ENCODE assay signal across 14 mouse cellular contexts in the genomic region with DNA sequence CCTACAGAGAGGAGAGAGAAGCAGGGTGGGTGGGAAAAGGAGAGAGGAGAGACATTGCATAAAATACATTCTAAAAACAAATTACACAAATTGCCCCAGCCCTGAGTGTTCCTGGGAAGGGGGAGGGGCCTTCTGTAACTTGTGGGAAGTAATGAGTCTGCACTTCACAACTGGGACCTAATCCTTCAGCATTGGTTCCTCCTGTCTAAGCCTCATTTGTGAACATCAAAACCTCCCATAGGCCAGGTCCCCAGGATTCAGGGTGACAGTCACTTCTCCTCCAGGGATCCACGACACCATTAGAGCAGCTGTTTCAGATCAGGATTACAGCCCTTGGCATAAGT.
DNase-seq lines count a peak whose midpoint lies in the region; ATAC-seq and TF ChIP-seq lines count a peak whose summit lies in the region.
"Had no signal": no experiment of that assay in that cellular context is flagged by ENCODE, and none has a peak within 500 bp of the region (broad histone marks: within the 10 kb centered on the region; RNA-seq: fewer than 3 reads in every experiment).

No protein-coding gene starts in this region.

- H3K9ac ChIP-seq in embryonic facial prominence, embryonic 14.5 days (ENCODE audit: low read depth, low read length), result no peak overlapping the region
- H3K9ac ChIP-seq in limb, embryonic 14.5 days (ENCODE audit: low read depth, low read length, severe bottlenecking), result no peak overlapping the region
- H3K9ac ChIP-seq in neural tube, embryonic 15.5 days (replicated peaks), result no peak overlapping the region
- no peak overlapping the region for H3K9ac ChIP-seq in kidney, embryonic 14.5 days (ENCODE audit: low read depth, low read length)
- H3K9ac ChIP-seq: embryonic facial prominence, embryonic 15.5 days; kidney, embryonic 15.5 days; liver, embryonic 13.5 days had no signal

- H3K4me3 ChIP-seq in embryonic facial prominence, embryonic 14.5 days (ENCODE audit: low read depth, low read length), result no peak overlapping the region
- H3K4me3 ChIP-seq in hindbrain, embryonic 10.5 days, result peak overlapping the region; percentile 29; the same call in 1 of the 2 replicates
- no peak overlapping the region for H3K4me3 ChIP-seq in limb, embryonic 14.5 days (replicated peaks; ENCODE audit: low read length)
- H3K4me3 ChIP-seq in neural tube, embryonic 15.5 days (replicated peaks), result peak overlapping the region; percentile 8; the same call in 1 of the 2 replicates
- no peak overlapping the region for H3K4me3 ChIP-seq in kidney, adult 2 months (ENCODE audit: insufficient read depth, low read depth, low read length)
- H3K4me3 ChIP-seq in kidney, embryonic 14.5 days (ENCODE audit: low read length), result no peak overlapping the region
- H3K4me3 ChIP-seq: embryonic facial prominence, embryonic 15.5 days; gastrocnemius, adult 2 months; heart, embryonic 10.5 days; kidney, embryonic 15.5 days; liver, embryonic 13.5 days had no signal

- H3K27ac ChIP-seq in embryonic facial prominence, embryonic 14.5 days (replicated peaks; ENCODE audit: low read depth, low read length), result no peak overlapping the region
- 0 out of 2 replicates have a peak overlapping the region, but pooled peaks have one; percentile 43 for H3K27ac ChIP-seq in hindbrain, embryonic 10.5 days
- H3K27ac ChIP-seq in limb, embryonic 14.5 days (replicated peaks; ENCODE audit: low read depth, low read length), result no peak overlapping the region
- H3K27ac ChIP-seq in neural tube, embryonic 15.5 days (replicated peaks), result no peak overlapping the region
- H3K27ac ChIP-seq in kidney, adult 2 months (ENCODE audit: insufficient read depth, low read depth, low read length), result no peak overlapping the region
- no peak overlapping the region for H3K27ac ChIP-seq in kidney, embryonic 14.5 days (ENCODE audit: low read depth, low read length)
- H3K27ac ChIP-seq: embryonic facial prominence, embryonic 15.5 days; gastrocnemius, adult 2 months; heart, embryonic 10.5 days; kidney, embryonic 15.5 days; liver, embryonic 13.5 days had no signal

- 25% methylated on average over 1 of the region's 1 CpGs for whole genome bisulfite sequencing in embryonic facial prominence, embryonic 14.5 days
- WGBS in hindbrain, embryonic 10.5 days, result 30% methylated on average over 1 of the region's 1 CpGs
- WGBS in limb, embryonic 14.5 days, result 33% methylated on average over 1 of the region's 1 CpGs
- WGBS in neural tube, embryonic 15.5 days, result 26% methylated on average over 1 of the region's 1 CpGs
- WGBS in kidney, adult 2 months, result 58% methylated on average over 1 of the region's 1 CpGs
- 22% methylated on average over 1 of the region's 1 CpGs for WGBS in kidney, embryonic 14.5 days

- peak; percentile 49 for DNase-seq in embryonic facial prominence, embryonic 14.5 days (ENCODE audit: low spot score)
- DNase-seq in hindbrain, embryonic 10.5 days (ENCODE audit: low spot score), result no peak
- no peak for DNase-seq in limb, embryonic 14.5 days (ENCODE audit: low spot score)
- DNase-seq in kidney, adult 2 months, result no peak
- no peak for DNase-seq in layer of hippocampus, adult 9-10 months (ENCODE audit: low spot score)
- DNase-seq: adrenal gland, postnatal 10 days; cerebellum, adult 11-12 months; gastrocnemius, adult 2 months; liver, embryonic 13.5 days had no signal

- no peaks in the 10 kb centered on the region for H3K36me3 ChIP-seq in embryonic facial prominence, embryonic 14.5 days (ENCODE audit: control insufficient read depth, insufficient read depth, low read length)
- H3K36me3 ChIP-seq in hindbrain, embryonic 10.5 days, result no peaks in the 10 kb centered on the region
- H3K36me3 ChIP-seq in limb, embryonic 14.5 days (ENCODE audit: control insufficient read depth, insufficient read depth, low read length), result no peaks in the 10 kb centered on the region
- H3K36me3 ChIP-seq in neural tube, embryonic 15.5 days, result no peaks in the 10 kb centered on the region
- no peaks in the 10 kb centered on the region for H3K36me3 ChIP-seq in kidney, adult 2 months (ENCODE audit: control insufficient read depth, insufficient read depth, low read length)
- no peaks in the 10 kb centered on the region for H3K36me3 ChIP-seq in kidney, embryonic 14.5 days (ENCODE audit: control insufficient read depth, insufficient read depth, low read length)
- H3K36me3 ChIP-seq: embryonic facial prominence, embryonic 15.5 days; heart, embryonic 10.5 days; kidney, embryonic 15.5 days; liver, embryonic 13.5 days had no signal

- H3K27me3 ChIP-seq in embryonic facial prominence, embryonic 14.5 days (replicated peaks; ENCODE audit: control insufficient read depth, insufficient read depth, low read length), result no peaks in the 10 kb centered on the region
- peaks cover 32% of the 10 kb centered on the region for H3K27me3 ChIP-seq in hindbrain, embryonic 10.5 days (ENCODE audit: insufficient read depth, poor library complexity, severe bottlenecking)
- H3K27me3 ChIP-seq in limb, embryonic 14.5 days (ENCODE audit: control insufficient read depth, insufficient read depth, low read length), result no peaks in the 10 kb centered on the region
- no peaks in the 10 kb centered on the region for H3K27me3 ChIP-seq in neural tube, embryonic 15.5 days (replicated peaks)
- no peaks in the 10 kb centered on the region for H3K27me3 ChIP-seq in kidney, adult 2 months (replicated peaks; ENCODE audit: control insufficient read depth, insufficient read depth, low read length)
- H3K27me3 ChIP-seq in kidney, embryonic 14.5 days (ENCODE audit: control insufficient read depth, insufficient read depth, low read length), result no peaks in the 10 kb centered on the region
- H3K27me3 ChIP-seq: embryonic facial prominence, embryonic 15.5 days; kidney, embryonic 15.5 days; liver, embryonic 13.5 days had no signal

- ATAC-seq in embryonic facial prominence, embryonic 14.5 days (ENCODE audit: low read depth), result peak; percentile 90
- no peak for ATAC-seq in limb, embryonic 14.5 days (ENCODE audit: low FRiP score, low read depth)
- ATAC-seq in neural tube, embryonic 15.5 days (ENCODE audit: low FRiP score), result peak; percentile 31; the same call in 1 of the 2 replicates
- no peak for ATAC-seq in kidney, embryonic 14.5 days (ENCODE audit: low FRiP score, low TSS enrichment)

- peak overlapping the region; percentile 29; the same call in 1 of the 2 replicates for H3K4me2 ChIP-seq in embryonic facial prominence, embryonic 14.5 days (ENCODE audit: low read depth, low read length)
- peak overlapping the region; percentile 3; the same call in 1 of the 2 replicates for H3K4me2 ChIP-seq in limb, embryonic 14.5 days (replicated peaks; ENCODE audit: low read depth, low read length, severe bottlenecking)
- peak overlapping the region; percentile 42 for H3K4me2 ChIP-seq in neural tube, embryonic 15.5 days
- H3K4me2 ChIP-seq in kidney, embryonic 14.5 days (replicated peaks; ENCODE audit: low read depth, low read length), result no peak overlapping the region
- H3K4me2 ChIP-seq: embryonic facial prominence, embryonic 15.5 days; kidney, embryonic 15.5 days; liver, embryonic 13.5 days had no signal

- H3K9me3 ChIP-seq in embryonic facial prominence, embryonic 14.5 days (ENCODE audit: control insufficient read depth, low read length), result no peaks in the 10 kb centered on the region
- no peaks in the 10 kb centered on the region for H3K9me3 ChIP-seq in hindbrain, embryonic 10.5 days
- H3K9me3 ChIP-seq in limb, embryonic 14.5 days (ENCODE audit: control insufficient read depth, low read length), result no peaks in the 10 kb centered on the region
- H3K9me3 ChIP-seq in neural tube, embryonic 15.5 days (replicated peaks), result no peaks in the 10 kb centered on the region
- H3K9me3 ChIP-seq in kidney, embryonic 14.5 days (ENCODE audit: control insufficient read depth, low read length), result no peaks in the 10 kb centered on the region
- H3K9me3 ChIP-seq: embryonic facial prominence, embryonic 15.5 days; heart, embryonic 10.5 days; kidney, embryonic 15.5 days; liver, embryonic 13.5 days had no signal

- TF ChIP-seq POLR2A in limb, embryonic 14.5 days (IDR thresholded peaks at IDR 0.05; ENCODE audit: borderline replicate concordance, extremely low read depth, insufficient read depth, insufficient read length), result no peak
- TF ChIP-seq POLR2A in kidney, adult 2 months (IDR thresholded peaks at IDR 0.05; ENCODE audit: low read depth, low read length), result no peak

- no peak for TF ChIP-seq CTCF in kidney, adult 2 months (conservative IDR thresholded peaks at IDR 0.05; ENCODE audit: insufficient read depth, insufficient read length, low read depth, low read length)

- no peaks in the 10 kb centered on the region for H3K4me1 ChIP-seq in embryonic facial prominence, embryonic 14.5 days (ENCODE audit: control insufficient read depth, insufficient read depth, low read length)
- peaks cover 19% of the 10 kb centered on the region for H3K4me1 ChIP-seq in hindbrain, embryonic 10.5 days (replicated peaks)
- H3K4me1 ChIP-seq in limb, embryonic 14.5 days (ENCODE audit: control insufficient read depth, insufficient read depth, low read length), result peaks cover 9% of the 10 kb centered on the region
- peaks cover 13% of the 10 kb centered on the region for H3K4me1 ChIP-seq in neural tube, embryonic 15.5 days
- H3K4me1 ChIP-seq in kidney, adult 2 months (ENCODE audit: control insufficient read depth, insufficient read depth, low read length), result no peaks in the 10 kb centered on the region
- H3K4me1 ChIP-seq in kidney, embryonic 14.5 days (ENCODE audit: control insufficient read depth, insufficient read depth, low read length), result no peaks in the 10 kb centered on the region
- H3K4me1 ChIP-seq: embryonic facial prominence, embryonic 15.5 days; heart, embryonic 10.5 days; kidney, embryonic 15.5 days; liver, embryonic 13.5 days had no signal

Comparison
In these comparisons a context has a peak if more than half of its experiments do, and no peak if none do; other contexts are left out.
1. ATAC-seq: peak in embryonic facial prominence, embryonic 14.5 days (single experiment) and neural tube, embryonic 15.5 days (single experiment); none in limb, embryonic 14.5 days (single experiment) and kidney, embryonic 14.5 days (single experiment).
2. H3K4me3 ChIP-seq: peak in hindbrain, embryonic 10.5 days (single experiment) and neural tube, embryonic 15.5 days (single experiment); none in embryonic facial prominence, embryonic 14.5 days (single experiment), limb, embryonic 14.5 days (single experiment), kidney, adult 2 months (single experiment) and kidney, embryonic 14.5 days (single experiment).